Mouse (Mus musculus): ENCODE results near the gene Anp32b. TPM values are rescaled to one million over a fixed set of nuclear protein-coding genes. Genes with fewer than 3 reads are reported as not detected.

The Anp32b gene
- polyA plus RNA-seq, 1 experiment from 2014 or later: 351 TPM

GRCm38 (mm10) chr4:46454097-46454864 lies 3.6 kb downstream of the Anp32b start:
- Histone ChIP-seq H3K9me3 (replicated peaks) (no peaks in the 10 kb centered on the region), H3K27me3 (no peaks in the 10 kb centered on the region), H3K4me1 (peaks cover 52% of the 10 kb centered on the region), H3K9ac (no peak overlapping the region), H3K4me3 (replicated peaks) (no peak overlapping the region), H3K4me2 (peak overlapping the region; percentile 86), H3K36me3 (0 out of 2 replicates have a peak, but pooled peaks cover 9% of the 10 kb centered on the region), H3K27ac (no peak overlapping the region)
- 67% methylated on average over 5 of the region's 5 CpGs for WGBS
- no peak for ATAC-seq (replicated peaks; ENCODE audit: low FRiP score)

DNA sequence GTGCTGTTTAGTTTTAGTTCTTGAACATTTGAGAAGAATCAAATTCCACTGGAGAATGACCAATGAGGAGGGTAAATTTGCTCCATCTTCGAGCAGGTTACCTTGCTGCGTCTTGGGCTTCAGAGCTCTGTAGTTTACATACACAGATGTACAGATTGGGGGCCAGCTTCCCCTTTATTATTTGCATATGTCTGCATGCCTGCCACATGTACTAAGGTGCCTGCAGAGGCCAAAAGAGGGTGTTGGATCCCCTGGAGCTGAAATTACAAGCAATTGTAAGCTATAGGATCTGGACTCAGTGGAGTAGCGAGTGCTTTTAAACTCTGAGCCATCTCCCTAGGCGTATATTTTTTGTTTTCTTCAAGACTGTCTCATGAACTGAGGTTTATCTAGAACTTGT lies 6.1 kb downstream of the Anp32b start:
- no peak overlapping the region for H3K4me3 ChIP-seq (replicated peaks)
- H3K27me3 ChIP-seq: no peaks in the 10 kb centered on the region
- no peak overlapping the region for H3K9ac ChIP-seq
- 83% methylated on average over 4 of the region's 4 CpGs for WGBS
- H3K4me2 ChIP-seq: no peak overlapping the region
- ATAC-seq (replicated peaks; ENCODE audit: low FRiP score): no peak
- H3K27ac ChIP-seq: no peak overlapping the region
- H3K36me3 ChIP-seq: peaks cover 28% of the 10 kb centered on the region
- peaks cover 45% of the 10 kb centered on the region for H3K4me1 ChIP-seq
- no peaks in the 10 kb centered on the region for H3K9me3 ChIP-seq (replicated peaks)

DNA sequence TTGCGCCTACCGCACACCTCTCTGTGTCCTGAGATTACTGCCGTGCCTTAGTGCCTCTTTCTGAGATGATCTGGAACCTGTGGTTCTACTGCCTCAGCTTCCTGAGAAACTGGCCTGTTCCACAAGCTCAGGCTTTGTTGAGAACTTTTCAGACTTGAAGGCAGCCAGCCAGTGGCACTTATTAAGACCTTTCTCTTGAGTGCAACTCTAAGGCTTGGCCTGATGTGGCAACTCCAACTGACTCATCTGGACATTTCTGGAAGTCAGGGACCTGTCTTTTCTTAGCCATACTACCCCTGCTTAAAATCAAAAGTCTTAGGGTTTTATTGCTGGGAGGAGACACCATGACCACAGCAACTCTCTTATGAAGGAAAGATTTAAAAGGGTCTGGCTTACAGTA lies 6.5 kb downstream of the Anp32b start:
- WGBS: 96% methylated on average over 3 of the region's 3 CpGs

GRCm38 (mm10) chr4:46458411-46458810 lies 7.7 kb downstream of the Anp32b start:
- 93% methylated on average over 2 of the region's 2 CpGs for WGBS
- H3K4me3 ChIP-seq (replicated peaks): no peak overlapping the region
- H3K27ac ChIP-seq: no peak overlapping the region
- H3K4me1 ChIP-seq: peaks cover 35% of the 10 kb centered on the region
- H3K27me3 ChIP-seq: no peaks in the 10 kb centered on the region
- ATAC-seq (replicated peaks; ENCODE audit: low FRiP score): no peak
- H3K4me2 ChIP-seq: no peak overlapping the region
- no peaks in the 10 kb centered on the region for H3K9me3 ChIP-seq (replicated peaks)
- no peak overlapping the region for H3K9ac ChIP-seq
- peaks cover 44% of the 10 kb centered on the region for H3K36me3 ChIP-seq

More for the DNA sequence above, 6.5 kb downstream of the Anp32b start:
- H3K27ac ChIP-seq: no peak overlapping the region
- no peaks in the 10 kb centered on the region for H3K9me3 ChIP-seq (replicated peaks)
- peaks cover 32% of the 10 kb centered on the region for H3K36me3 ChIP-seq
- no peaks in the 10 kb centered on the region for H3K27me3 ChIP-seq
- no peak overlapping the region for H3K4me2 ChIP-seq
- H3K4me1 ChIP-seq: peaks cover 45% of the 10 kb centered on the region
- H3K9ac ChIP-seq: no peak overlapping the region
- ATAC-seq (replicated peaks; ENCODE audit: low FRiP score): no peak
- H3K4me3 ChIP-seq (replicated peaks): no peak overlapping the region

DNA sequence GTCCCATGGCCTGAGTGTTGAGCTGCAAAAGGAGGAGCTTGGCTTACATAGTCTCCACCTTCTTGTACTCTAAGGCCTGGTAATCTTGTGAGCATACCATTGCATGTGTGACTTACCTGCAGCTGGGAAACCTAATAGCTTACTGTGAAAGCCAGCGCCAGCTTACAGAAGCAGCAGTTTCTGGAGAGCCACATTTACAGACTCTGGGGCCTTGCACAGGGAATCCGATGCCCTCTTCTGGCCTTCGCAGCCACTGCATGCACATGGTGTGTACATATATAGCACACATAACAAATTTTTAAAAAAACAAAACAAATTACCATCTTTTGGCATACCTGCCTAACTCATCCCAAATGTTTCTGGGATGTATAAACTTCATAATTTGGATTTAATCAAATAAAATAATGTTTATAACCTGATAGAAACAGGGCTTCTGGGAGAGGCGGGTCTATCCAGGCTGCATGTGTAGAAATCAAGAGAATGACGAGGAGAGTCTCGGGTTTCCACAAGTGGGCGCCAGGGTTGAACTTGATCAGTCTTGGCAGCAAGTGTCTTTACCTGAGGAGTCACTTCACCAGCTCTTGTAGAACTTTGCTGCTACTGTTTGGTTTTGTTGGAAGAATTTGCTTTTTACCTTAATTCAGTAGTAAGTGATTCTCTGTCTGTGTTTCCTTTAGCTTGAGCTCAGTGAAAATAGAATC lies 12.6 kb downstream of the Anp32b start:
- H3K4me3 ChIP-seq (replicated peaks): no peak overlapping the region
- H3K9ac ChIP-seq: no peak overlapping the region
- no peaks in the 10 kb centered on the region for H3K9me3 ChIP-seq (replicated peaks)
- no peak overlapping the region for H3K4me2 ChIP-seq
- WGBS: 80% methylated on average over 7 of the region's 7 CpGs
- no peak overlapping the region for H3K27ac ChIP-seq
- H3K4me1 ChIP-seq: no peaks in the 10 kb centered on the region
- 0 out of 2 replicates have a peak, but pooled peaks have one; percentile 29 for ATAC-seq (replicated peaks; ENCODE audit: low FRiP score)
- no peaks in the 10 kb centered on the region for H3K27me3 ChIP-seq
- peaks cover 82% of the 10 kb centered on the region for H3K36me3 ChIP-seq

DNA sequence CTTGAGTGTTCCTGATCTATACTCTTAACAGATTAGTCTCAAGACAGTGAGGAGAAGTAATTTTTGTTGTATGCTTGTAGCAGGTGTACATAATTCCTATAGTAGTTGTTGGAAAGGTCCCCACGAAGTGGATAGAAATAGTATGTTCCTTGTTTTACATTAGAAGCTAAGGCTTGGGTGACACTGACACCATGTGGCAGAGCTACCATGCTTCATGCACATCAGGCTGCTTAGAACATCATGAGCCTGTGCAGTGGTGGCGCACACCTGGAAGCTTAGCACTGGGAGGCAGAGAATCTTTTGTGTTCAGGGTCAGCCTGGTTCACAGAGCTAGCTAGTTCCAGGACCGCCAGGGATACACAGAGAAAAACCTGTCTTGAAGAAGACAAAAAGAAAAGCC lies 15.0 kb downstream of the Anp32b start:
- H3K9me3 ChIP-seq (replicated peaks): no peaks in the 10 kb centered on the region
- 91% methylated on average over 3 of the region's 3 CpGs for WGBS
- no peak for ATAC-seq (replicated peaks; ENCODE audit: low FRiP score)

DNA sequence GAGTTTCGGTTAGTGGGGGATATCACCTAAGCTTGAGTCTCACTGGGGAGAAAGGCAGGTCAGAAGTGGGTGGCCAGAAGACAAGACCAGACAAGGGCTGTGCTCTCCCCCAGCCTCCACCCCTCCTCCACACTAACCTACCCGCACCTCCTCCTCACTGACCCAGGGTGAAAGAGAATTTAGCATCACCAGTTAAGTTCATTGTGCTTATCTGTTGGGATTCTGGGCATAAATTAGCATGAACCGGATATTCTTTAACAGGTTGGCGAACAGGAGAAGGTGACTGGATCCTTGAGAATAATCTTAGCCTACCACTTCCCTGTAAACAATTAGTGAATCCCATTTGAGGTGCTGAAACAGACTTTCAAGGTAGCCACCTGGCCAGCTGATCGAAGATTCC lies 24.4 kb downstream of the Anp32b start:
- H3K9me3 ChIP-seq (replicated peaks): no peaks in the 10 kb centered on the region
- no peak for ATAC-seq (replicated peaks; ENCODE audit: low FRiP score)
- H3K27me3 ChIP-seq: no peaks in the 10 kb centered on the region
- no peak overlapping the region for H3K4me3 ChIP-seq (replicated peaks)
- no peaks in the 10 kb centered on the region for H3K4me1 ChIP-seq
- 92% methylated on average over 5 of the region's 5 CpGs for WGBS
- H3K36me3 ChIP-seq: peaks cover 82% of the 10 kb centered on the region
- H3K9ac ChIP-seq: no peak overlapping the region
- H3K27ac ChIP-seq: no peak overlapping the region
- no peak overlapping the region for H3K4me2 ChIP-seq

More for the DNA sequence above, 15.0 kb downstream of the Anp32b start:
- no peaks in the 10 kb centered on the region for H3K4me1 ChIP-seq
- H3K36me3 ChIP-seq: peaks cover 98% of the 10 kb centered on the region
- H3K27ac ChIP-seq: no peak overlapping the region
- no peak overlapping the region for H3K4me3 ChIP-seq (replicated peaks)
- no peak overlapping the region for H3K9ac ChIP-seq
- H3K27me3 ChIP-seq: no peaks in the 10 kb centered on the region
- H3K4me2 ChIP-seq: no peak overlapping the region

DNA sequence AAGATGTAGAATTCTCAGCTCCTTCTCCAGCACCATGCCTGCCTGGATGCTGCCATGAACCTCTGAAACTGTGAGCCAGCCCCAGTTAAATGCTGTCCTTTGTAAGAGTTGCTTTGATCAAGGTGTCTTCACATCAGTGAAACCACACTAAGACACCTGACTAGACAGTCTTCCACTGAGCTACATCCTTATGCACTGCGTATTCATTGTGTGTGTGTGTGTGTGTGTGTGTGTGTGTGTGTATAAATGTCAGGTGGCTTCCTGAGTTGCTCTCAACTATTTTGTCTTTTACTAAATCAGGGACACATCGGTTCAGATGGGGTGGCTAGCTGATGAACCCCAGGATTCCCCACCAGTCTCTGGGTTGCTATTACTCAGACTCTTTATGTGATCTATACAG lies 28.4 kb downstream of the Anp32b start:
- Histone ChIP-seq H3K27ac (no peak overlapping the region), H3K9me3 (replicated peaks) (no peaks in the 10 kb centered on the region), H3K9ac (no peak overlapping the region), H3K4me3 (replicated peaks) (no peak overlapping the region), H3K4me2 (no peak overlapping the region), H3K4me1 (no peaks in the 10 kb centered on the region), H3K27me3 (no peaks in the 10 kb centered on the region), H3K36me3 (peaks cover 44% of the 10 kb centered on the region)
- 97% methylated on average over 2 of the region's 2 CpGs for WGBS
- ATAC-seq (replicated peaks; ENCODE audit: low FRiP score): no peak

GRCm38 (mm10) chr4:46485696-46486417 lies 35.2 kb downstream of the Anp32b start:
- Histone ChIP-seq H3K4me2 (peak overlapping the region; percentile 19; the same call in 1 of the 2 replicates), H3K9me3 (replicated peaks) (no peaks in the 10 kb centered on the region), H3K9ac (no peak overlapping the region), H3K4me3 (replicated peaks) (no peak overlapping the region), H3K27me3 (no peaks in the 10 kb centered on the region), H3K4me1 (peaks cover 17% of the 10 kb centered on the region; the same call in 1 of the 2 replicates), H3K27ac (peak overlapping the region; percentile 64), H3K36me3 (no peaks in the 10 kb centered on the region)
- 0 out of 2 replicates have a peak, but pooled peaks have one; percentile 27 for ATAC-seq (replicated peaks; ENCODE audit: low FRiP score)
- 28% methylated on average over 14 of the region's 14 CpGs for WGBS

GRCm38 (mm10) chr4:46487348-46487747 lies 36.6 kb downstream of the Anp32b start:
- no peak for ATAC-seq (replicated peaks; ENCODE audit: low FRiP score)
- Histone ChIP-seq H3K27me3 (no peaks in the 10 kb centered on the region), H3K9me3 (replicated peaks) (no peaks in the 10 kb centered on the region), H3K4me2 (no peak overlapping the region), H3K9ac (no peak overlapping the region), H3K27ac (no peak overlapping the region), H3K4me1 (peaks cover 17% of the 10 kb centered on the region; the same call in 1 of the 2 replicates), H3K4me3 (replicated peaks) (no peak overlapping the region), H3K36me3 (peaks cover under 1% of the 10 kb centered on the region; the same call in 1 of the 2 replicates)
- WGBS: 83% methylated on average over 5 of the region's 5 CpGs

DNA sequence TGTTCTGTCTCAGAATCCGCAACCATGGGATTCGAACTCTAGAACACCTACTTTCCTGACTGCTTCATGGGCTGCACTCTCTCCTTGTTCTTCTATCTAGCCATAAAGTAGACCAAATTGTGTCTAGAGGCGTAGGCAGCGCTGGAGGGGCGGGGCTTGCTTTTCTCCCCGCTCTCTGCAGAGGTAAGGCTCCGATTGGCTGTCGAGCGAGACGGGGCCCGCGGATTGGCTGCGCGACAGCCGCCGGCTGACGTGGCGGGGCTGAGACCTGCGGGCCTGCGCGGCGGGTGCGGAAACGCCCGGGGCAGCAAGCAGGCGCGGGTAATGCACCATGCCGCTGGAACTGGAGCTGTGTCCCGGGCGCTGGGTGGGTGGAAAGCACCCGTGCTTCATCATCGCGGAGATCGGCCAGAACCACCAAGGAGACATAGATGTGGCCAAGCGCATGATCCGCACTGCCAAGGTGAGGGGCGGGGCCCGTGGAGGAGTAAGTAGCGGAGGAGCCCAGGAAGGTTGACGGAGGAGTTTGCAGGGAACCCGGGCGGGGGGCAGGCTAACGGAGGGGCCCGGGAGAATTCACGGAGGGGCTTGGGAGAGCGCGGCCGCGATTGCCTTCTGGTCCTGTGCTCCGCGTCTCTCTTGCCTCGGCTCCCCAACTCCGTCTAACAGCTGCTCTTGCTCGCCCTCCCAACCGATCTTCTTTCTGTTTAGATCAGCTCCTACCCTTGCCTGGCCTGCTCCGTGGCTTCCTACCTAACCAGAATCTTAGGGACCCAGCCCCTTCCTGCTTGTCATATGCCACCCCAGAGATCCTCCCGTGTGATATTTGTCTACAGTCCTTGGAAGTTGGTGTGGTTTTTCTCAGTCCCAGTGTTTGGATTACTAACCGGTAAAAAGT lies 38.6 kb downstream of the Anp32b start, which contains the start of gene Nans:
Gene Nans (plus strand): TSS at position 221 of the 898 bp plus-strand sequence.
- peak within 1 kb of the TSS; percentile 70 for H3K27ac ChIP-seq
- peak within 1 kb of the TSS; percentile 71 for H3K4me3 ChIP-seq (replicated peaks)
- peak within 1 kb of the TSS; percentile 84 for H3K4me2 ChIP-seq
- under 1% methylated on average over 58 of the region's 58 CpGs for WGBS
- H3K36me3 ChIP-seq: peaks cover 19% of the 10 kb centered on the region
- peak; percentile 98 for ATAC-seq (replicated peaks; ENCODE audit: low FRiP score)
- H3K27me3 ChIP-seq: no peaks in the 10 kb centered on the region
- no peaks in the 10 kb centered on the region for H3K9me3 ChIP-seq (replicated peaks)
- peak within 1 kb of the TSS; percentile 78 for H3K9ac ChIP-seq
- peaks cover 17% of the 10 kb centered on the region; the same call in 1 of the 2 replicates for H3K4me1 ChIP-seq
